Mouse (Mus musculus) C2C12 (cell line): ENCODE measurements around the gene Hist1h2be.

Experiments
- CTCF ChIP-seq: IDR thresholded peaks from one replicate; pipeline ENCODE4 v1.5.1; 2011; ENCODE audit not compliant: control insufficient read depth, insufficient read depth, insufficient read length
- FOSL1 ChIP-seq: IDR thresholded peaks from one replicate; pipeline ENCODE4 v1.8.0; 2011; ENCODE audit warnings: mild to moderate bottlenecking, low read length; ENCODE audit not compliant: poor library complexity, insufficient read depth, severe bottlenecking
- MAX ChIP-seq: IDR thresholded peaks from one replicate; pipeline ENCODE4 v1.6.1; 2011; ENCODE audit warnings: mild to moderate bottlenecking, control low read depth

GRCm38 (mm10) chr13:23538249-23538648 is 82.7 kb downstream of the Hist1h2be start:
- TF ChIP-seq CTCF, result no peak
- TF ChIP-seq MAX, result no peak
- no peak for TF ChIP-seq FOSL1
